Mouse (Mus musculus): Measurements from ENCODE around the gene Insl6. TPM values are rescaled to one million over a fixed set of nuclear protein-coding genes. Genes with fewer than 3 reads are reported as not detected.

Gene Insl6
- total RNA-seq, 2 experiments from 2014 or later: not detected

- intact Hi-C loops (cut with DNase I): no loop called here
- DNase-seq: no peak
Observed at GRCm38 (mm10) chr19:29360251-29360650, 35.1 kb upstream of the Insl6 start.

- intact Hi-C loops (cut with DNase I): loop anchor here (5.0 kb wide), 1 partner anchor 146 kb away; no protein-coding TSS in a partner anchor
- no peak for DNase-seq
Observed at GRCm38 (mm10) chr19:29356281-29356680, 31.1 kb upstream of the Insl6 start.

DNA sequence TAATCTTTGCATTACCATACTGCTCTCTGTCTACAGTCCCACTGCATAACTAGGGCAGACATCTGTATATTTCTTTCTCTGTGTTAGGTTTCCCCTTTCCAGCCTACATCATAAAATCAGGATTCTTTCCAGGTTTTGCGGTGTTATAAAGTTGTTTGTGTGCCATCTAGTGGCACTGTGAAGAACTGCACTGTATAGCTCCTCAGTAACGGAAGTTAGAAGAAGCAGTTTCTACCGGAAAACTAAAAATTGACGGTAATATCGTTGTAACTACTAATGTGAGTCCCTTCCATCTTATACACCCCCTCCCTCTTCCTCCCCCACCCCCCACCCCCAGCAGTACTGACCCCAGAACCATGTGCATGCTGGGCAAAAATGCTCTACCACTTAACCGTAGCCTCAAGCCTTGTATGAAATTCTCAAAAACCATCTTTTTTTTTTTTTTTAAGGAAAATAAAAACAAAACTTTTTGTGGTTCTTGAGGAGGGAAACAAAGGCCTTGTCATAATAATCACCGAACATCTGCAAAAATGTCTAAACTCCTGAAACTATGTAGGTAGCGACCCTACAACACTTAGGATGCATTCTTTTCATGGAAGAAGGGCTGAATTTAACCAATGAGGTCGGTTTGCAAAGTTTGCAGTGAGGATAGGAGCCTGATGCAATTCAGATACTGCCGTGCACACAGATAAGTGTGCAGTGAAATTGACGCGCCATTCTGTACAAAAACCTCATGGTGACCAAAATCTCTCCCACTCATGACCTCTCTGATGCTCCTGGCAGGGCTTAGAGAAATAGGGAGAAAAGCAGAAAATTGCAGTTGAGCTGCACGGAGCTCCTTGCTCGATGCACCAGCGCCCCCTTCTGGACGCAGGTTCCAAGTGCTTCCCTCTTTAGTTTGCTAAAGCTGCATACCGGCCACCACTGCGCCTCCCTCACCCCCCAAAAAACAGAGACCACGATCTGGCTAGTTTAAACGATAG, 30.0 kb upstream of the Insl6 start:
- DNase-seq: peak; percentile 83
- intact Hi-C loops (cut with DNase I): loop anchor here (1.0 to 5.0 kb wide), 4 partner anchors 43 to 380 kb away; no protein-coding TSS in a partner anchor

- DNase-seq: no peak
- intact Hi-C loops (cut with DNase I): loop anchor here (5.0 kb wide), 1 partner anchor 39 kb away; no protein-coding TSS in a partner anchor
Observed at GRCm38 (mm10) chr19:29350991-29351390, 25.8 kb upstream of the Insl6 start.

DNA sequence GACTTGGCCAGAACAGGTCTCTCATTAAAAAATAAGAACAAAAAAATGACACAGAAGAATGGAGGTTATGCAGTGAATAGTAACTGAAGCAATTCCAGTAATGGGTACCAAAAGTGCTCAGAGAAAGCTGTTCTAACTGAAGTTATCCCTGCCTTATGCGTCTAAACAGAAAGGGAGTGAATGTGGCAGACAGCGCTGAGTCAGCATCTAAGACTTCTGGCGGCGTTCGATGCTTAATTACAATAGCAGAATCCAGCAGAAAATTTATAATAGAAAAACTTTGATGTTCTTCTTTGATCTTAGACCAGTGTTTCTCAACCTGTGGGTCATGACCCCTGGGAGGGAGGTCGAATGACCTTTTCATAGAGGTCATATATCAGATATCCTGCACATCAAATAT, 20.5 kb upstream of the Insl6 start:
- intact Hi-C loops (cut with DNase I): no loop called here
- no peak for DNase-seq

- intact Hi-C loops (cut with DNase I): no loop called here
- DNase-seq: no peak
Observed at GRCm38 (mm10) chr19:29344868-29345267, 19.7 kb upstream of the Insl6 start.

DNA sequence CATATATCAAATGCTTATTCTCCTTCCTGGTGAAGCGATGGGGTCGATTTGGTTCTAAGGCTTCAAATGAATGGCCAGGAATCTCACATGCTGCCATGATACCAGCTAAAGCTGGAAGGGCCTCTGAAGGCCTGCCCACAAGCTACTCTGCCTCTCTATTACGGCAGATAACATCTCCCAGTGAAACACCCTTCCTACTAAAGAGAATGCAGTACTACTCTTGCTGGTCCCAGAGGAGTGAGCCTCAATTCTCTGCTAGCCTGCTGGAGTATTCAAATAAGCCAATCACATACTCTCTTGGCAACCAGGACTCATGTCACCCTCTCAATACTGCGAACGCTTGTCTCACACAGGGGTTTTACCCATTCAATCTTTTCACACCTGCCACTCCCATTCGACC, 17.1 kb upstream of the Insl6 start:
- intact Hi-C loops (cut with DNase I): no loop called here

DNA sequence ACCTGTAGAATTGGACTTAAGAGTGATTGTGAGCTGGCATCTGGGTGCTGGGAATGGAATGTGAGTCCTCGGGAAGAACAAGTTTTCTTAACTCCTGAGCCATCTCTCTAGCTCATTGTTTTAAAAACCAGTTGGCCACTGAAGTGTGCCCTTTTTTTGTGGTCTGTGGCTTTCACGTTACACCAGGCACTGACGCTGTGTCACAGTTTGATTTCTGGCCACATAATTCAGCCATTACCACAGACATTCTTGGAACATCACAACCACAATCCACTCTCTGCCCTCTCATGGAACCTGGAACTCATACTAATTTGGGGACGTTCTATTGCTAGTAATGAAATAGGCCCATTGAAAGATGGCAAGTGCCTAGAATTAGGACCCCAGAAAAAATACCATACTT, 15.9 kb upstream of the Insl6 start:
- DNase-seq: no peak
- intact Hi-C loops (cut with DNase I): no loop called here

More for the DNA sequence above, 17.1 kb upstream of the Insl6 start:
- DNase-seq: no peak

DNA sequence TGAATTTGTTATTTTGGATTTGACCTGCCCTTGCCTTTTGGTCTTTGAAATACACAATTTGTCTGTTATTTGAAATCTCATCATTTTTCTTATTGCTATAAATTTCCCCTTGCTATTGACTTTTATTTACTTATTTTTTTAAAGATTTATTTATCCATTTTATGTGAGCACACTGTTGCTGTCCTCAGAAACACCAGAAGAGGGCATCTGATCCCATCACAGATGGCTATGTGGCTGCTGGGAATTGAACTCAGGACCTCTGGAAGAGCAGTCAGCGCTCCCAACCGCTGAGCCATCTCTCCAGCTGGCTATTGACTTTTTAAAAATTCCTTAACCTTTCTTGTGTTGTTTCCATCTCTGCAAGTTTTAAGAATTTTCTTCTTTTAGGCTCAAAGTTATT, 11.5 kb upstream of the Insl6 start:
- intact Hi-C loops (cut with DNase I): no loop called here
- DNase-seq: no peak

DNA sequence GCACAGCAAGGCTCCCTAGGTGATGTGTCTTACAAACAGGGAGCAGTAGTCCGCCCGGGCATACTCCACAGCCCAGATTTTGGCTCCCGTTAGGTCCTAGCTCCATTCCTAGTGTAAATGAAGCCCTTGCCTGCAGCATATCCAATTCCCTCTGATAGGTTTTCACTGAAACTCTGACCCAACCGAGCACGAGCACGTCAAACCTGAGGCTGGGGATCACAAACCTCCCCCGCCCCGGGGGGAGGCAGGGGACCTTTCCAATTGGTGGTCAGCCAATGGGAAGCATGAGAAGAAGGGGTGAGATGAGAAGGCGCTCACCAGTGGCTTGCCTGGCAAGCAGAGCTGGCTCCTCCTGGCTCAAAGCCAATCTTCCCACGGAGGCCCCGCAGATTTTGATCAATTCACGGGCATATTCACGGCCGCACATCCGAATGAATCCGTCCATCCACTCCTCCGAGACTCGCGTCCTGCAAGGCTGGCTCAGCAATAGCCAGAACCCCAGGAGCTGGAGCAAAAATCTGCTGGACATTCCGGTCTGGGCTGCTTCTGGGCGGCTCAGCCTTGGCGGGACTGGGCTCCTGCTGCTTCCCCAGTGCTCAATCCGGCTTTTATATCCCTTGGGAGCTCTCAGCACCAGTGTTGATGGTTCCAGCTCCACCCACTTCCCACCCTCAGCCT, 9.1 kb upstream of the Insl6 start, which contains the start of gene Rln1:
Rln1 (minus strand) TSS at position 603 of the 678 bp plus-strand sequence.
- no peak for DNase-seq
- intact Hi-C loops (cut with DNase I): no loop called here

DNA sequence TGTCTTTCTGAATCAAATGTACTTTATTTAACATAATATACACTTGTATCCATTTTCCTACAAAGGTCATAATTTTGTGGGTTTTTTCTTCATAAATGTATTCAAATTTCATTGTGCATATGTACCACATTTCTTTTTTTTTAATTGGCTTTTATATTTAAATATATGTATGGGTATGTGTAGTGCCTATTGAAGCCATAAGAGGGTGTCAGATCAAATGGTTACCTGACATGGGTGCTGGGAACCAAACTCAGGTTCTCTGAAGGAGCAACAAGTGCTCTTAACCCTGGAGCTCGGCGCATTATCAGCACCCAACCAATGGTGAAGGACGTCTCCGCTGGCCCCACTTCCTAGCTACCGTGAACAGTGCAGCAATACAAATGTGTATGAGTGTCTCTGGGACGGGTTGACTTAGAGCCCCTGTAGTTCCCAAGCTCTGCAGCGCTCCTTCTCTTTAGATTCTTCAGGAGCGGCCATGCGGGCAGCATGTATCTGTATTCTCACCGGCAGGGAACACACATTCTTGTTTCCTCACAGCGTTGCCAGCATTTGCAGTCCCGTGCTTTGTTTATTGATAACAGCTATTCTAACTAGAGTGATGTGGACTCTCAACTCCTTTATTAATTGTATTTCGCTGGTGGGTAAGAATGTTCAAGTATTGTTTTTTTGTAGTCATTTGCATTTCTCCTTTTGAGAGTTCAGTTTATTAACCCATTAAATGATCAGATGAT, 1.8 kb upstream of the Insl6 start:
- intact Hi-C loops (cut with DNase I): no loop called here

GRCm38 (mm10) chr19:29326396-29326795, 1.2 kb upstream of the Insl6 start:
- intact Hi-C loops (cut with DNase I): no loop called here
- DNase-seq: no peak

More for the DNA sequence above, 1.8 kb upstream of the Insl6 start:
- DNase-seq: no peak

DNA sequence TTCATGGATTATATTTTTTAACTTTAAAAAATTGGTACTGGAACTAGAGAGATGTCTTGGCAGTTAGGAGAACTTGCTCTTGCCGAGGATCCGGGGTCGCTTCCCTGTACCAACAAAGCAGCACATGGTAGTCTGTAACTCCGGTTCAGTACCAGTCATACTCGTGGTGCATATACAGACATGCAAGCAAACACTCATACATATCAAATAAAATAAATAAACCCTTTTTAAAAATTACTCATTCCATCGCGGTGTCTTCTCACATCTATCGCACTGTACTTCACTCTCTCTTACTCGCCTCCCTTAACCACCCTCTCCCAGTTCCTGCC, 660 bp upstream of the Insl6 start:
- intact Hi-C loops (cut with DNase I): no loop called here
- DNase-seq: no peak

DNA sequence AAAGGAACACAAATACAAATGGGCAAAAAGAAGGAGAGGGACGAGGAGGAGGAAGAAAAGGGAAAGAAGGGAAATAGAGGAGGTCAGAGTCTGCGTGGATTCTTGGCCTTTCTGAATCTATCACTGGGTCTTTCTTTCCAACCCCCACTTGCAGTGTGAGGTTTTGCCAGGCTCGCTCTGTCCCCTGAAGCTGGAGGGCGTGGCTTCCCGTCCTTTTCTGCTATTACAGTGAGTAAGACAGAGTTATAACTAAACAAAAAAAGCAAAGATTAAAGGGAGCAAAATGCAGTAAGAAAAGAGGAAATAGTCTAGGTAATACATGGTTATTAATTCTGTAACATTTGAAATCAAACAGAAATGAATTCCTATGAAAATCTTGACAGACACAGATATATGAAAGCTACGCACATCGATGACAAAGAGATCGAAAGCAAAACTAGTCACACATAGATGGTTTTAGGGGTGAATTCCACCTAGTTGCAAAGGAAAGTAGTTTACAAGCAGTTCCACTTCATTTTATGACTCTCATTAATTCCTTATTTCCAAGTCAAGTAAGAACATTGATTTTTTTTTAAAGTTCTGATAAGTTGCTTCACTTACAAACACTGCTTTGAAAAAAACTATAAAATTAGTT, 1.6 kb downstream of the Insl6 start:
- intact Hi-C loops (cut with DNase I): no loop called here
- no peak for DNase-seq

DNA sequence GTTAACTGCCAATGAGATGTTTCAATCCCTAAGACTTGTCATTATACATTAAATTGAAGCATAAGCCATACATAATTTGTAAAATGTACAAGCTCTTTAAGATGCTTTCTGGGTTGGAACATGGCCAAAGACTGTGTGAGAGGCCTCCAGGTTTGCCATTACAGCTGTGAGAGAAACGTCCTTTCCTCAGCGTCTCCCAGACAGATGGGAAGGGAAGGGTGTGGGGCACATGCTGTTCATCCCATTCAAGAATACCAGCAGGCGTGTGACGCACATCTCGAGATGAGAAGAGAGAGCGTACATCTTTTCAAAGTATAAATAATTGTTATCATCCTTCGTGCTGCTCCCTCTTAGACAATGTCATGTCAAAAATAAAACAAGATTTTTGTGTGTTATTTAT, 12.5 kb downstream of the Insl6 start:
- intact Hi-C loops (cut with DNase I): loop anchor here (5.0 kb wide), 1 partner anchor 40 kb away; no protein-coding TSS in a partner anchor
- no peak for DNase-seq

GRCm38 (mm10) chr19:29311791-29312190, 13.4 kb downstream of the Insl6 start:
- intact Hi-C loops (cut with DNase I): loop anchor here (5.0 kb wide), 1 partner anchor 41 kb away; no protein-coding TSS in a partner anchor
- no peak for DNase-seq

- no peak for DNase-seq
- intact Hi-C loops (cut with DNase I): no loop called here
Observed at GRCm38 (mm10) chr19:29308832-29309231, 16.3 kb downstream of the Insl6 start.

DNA sequence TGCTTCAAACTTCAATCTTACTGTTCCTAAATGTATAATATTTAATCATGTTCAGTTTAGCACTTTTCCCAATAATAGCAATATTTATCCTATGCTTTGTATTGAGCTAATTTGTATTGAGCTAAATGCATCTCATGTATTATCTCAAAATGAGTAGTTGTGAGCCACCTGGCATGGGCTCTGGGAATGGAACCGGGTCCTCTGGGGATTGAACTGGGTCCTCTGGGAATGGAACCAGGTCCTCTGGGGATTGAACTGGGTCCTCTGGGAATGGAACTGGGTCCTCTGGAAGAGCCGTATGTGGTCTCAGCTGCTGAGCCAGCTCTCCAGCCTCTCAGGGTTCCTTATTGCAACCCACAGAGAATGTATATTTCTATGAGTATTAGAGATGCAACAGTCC, 23.0 kb downstream of the Insl6 start:
- intact Hi-C loops (cut with DNase I): no loop called here
- no peak for DNase-seq

DNA sequence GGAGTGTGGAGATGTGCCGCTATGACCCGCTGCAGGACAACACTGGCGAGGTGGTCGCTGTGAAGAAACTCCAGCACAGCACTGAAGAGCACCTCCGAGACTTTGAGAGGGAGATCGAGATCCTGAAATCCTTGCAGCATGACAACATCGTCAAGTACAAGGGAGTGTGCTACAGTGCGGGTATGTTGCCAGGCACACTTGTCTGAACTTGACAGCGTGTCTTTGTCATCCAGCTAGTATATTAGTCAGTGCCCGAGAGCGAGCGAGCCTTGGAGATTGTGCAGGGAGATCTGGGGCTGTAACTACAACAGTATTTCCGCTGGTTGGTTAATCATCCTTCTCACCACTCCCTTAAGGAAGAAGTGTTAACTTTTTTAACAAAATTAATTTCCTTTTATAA, 24.2 kb downstream of the Insl6 start:
- intact Hi-C loops (cut with DNase I): no loop called here

DNA sequence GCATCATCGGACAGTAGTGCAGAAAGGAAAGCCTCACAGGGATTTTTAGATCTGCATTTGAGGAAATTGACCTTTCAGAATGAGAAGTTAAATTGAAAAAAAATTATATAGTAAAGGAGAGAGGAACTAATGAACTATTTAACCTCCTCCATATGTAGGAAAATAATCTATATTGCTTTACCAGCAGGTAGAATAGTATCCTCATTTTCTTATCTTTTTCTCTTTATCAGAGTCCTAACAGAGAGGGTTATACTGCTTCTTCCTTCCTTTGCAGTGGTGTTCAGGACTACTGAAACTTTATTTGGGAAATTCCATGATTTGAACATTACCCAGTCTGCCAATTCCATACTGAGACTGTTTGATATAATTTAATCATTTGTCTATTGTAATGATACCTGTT, 27.8 kb downstream of the Insl6 start:
- DNase-seq: no peak
- intact Hi-C loops (cut with DNase I): no loop called here

More for the DNA sequence above, 24.2 kb downstream of the Insl6 start:
- DNase-seq: no peak
